Mouse (Mus musculus): ENCODE results near the gene Wdr31. TPM values are rescaled to one million over a fixed set of nuclear protein-coding genes. Genes with fewer than 3 reads are reported as not detected.

Gene Wdr31
- polyA plus RNA-seq (2012; rRNA removed): 3.1 and 4.3 TPM in 2 replicates

GRCm38 (mm10) chr4:62470598-62471051 lies at the start of gene Wdr31:
Gene Wdr31 (minus strand): TSS chr4:62470896.

GRCm38 (mm10) chr4:62519849-62520233 lies 49.1 kb upstream of the Wdr31 start, which contains the start of gene Alad:
Gene Alad (minus strand): TSS chr4:62519918.

GRCm38 (mm10) chr4:62503374-62503970 lies 32.8 kb upstream of the Wdr31 start, which contains the start of gene Hdhd3:
Gene Hdhd3 (minus strand): TSS chr4:62503467.

GRCm38 (mm10) chr4:62479937-62480708 lies 9.4 kb upstream of the Wdr31 start, which contains the start of gene Bspry:
Gene Bspry (plus strand): TSS chr4:62480053.

GRCm38 (mm10) chr4:62435081-62435480 lies 35.6 kb downstream of the Wdr31 start, which contains the start of gene Rnf183:
Gene Rnf183 (minus strand): TSS chr4:62435252.

GRCm38 (mm10) chr4:62408601-62409282 lies 62.0 kb downstream of the Wdr31 start, which contains the start of the genes Cdc26 and Prpf4:
Gene Cdc26 (minus strand): TSS chr4:62408642.
Gene Prpf4 (plus strand): TSS chr4:62408797.

Other genes with a start within 250 kb of the Wdr31 start
- 0.33 and 0.74 TPM in 2 replicates for gene Zfp37, start 239.8 kb downstream of the Wdr31 start, polyA plus RNA-seq (2012; rRNA removed)
- 13.3 and 15.9 TPM in 2 replicates for gene Slc31a2, start 208.3 kb downstream of the Wdr31 start, polyA plus RNA-seq (2012; rRNA removed)
- gene Fkbp15, start 110.3 kb downstream of the Wdr31 start, polyA plus RNA-seq (2012; rRNA removed): 24.1 and 25.5 TPM in 2 replicates
- gene Slc31a1, start 110.2 kb downstream of the Wdr31 start, polyA plus RNA-seq (2012; rRNA removed): 29.6 and 30.3 TPM in 2 replicates
- gene Cdc26, start 62.3 kb downstream of the Wdr31 start, polyA plus RNA-seq (2012; rRNA removed): 13.9 and 15.7 TPM in 2 replicates
- 5.9 and 6.0 TPM in 2 replicates for gene Prpf4, start 62.1 kb downstream of the Wdr31 start, polyA plus RNA-seq (2012; rRNA removed)
- gene Rnf183, start 35.6 kb downstream of the Wdr31 start, polyA plus RNA-seq (2012; rRNA removed): 3.5 and 4.5 TPM in 2 replicates
- gene Bspry, start 9.2 kb upstream of the Wdr31 start, polyA plus RNA-seq (2012; rRNA removed): 276 and 292 TPM in 2 replicates
- gene Hdhd3, start 32.6 kb upstream of the Wdr31 start, polyA plus RNA-seq (2012; rRNA removed): 37.5 and 42.3 TPM in 2 replicates
- gene Alad, start 49.0 kb upstream of the Wdr31 start, polyA plus RNA-seq (2012; rRNA removed): 126 and 152 TPM in 2 replicates
- gene Pole3, start 54.2 kb upstream of the Wdr31 start, polyA plus RNA-seq (2012; rRNA removed): 7.0 and 9.4 TPM in 2 replicates
- 0.08 and 0.15 TPM in 2 replicates for gene 4933430I17Rik, start 54.5 kb upstream of the Wdr31 start, polyA plus RNA-seq (2012; rRNA removed)
- gene Rgs3, start 89.0 kb upstream of the Wdr31 start, polyA plus RNA-seq (2012; rRNA removed): 52.4 and 53.0 TPM in 2 replicates